Mouse (Mus musculus) fat pad, adult 2 months (tissue): ENCODE data around the gene Olfr1382.
"Not testable (repeated sequence)": the region's sequence is repeated elsewhere in the genome, so short reads cannot be mapped to it uniquely, and the experiment has no call there.

Experiments used
- DNase-seq: peaks from one replicate; pipeline ENCODE4 v3.0.0-alpha.2; 2011; ENCODE audit warnings: low read depth, low spot score; ENCODE audit errors: extremely low read depth

Olfr1382 gene

DNA sequence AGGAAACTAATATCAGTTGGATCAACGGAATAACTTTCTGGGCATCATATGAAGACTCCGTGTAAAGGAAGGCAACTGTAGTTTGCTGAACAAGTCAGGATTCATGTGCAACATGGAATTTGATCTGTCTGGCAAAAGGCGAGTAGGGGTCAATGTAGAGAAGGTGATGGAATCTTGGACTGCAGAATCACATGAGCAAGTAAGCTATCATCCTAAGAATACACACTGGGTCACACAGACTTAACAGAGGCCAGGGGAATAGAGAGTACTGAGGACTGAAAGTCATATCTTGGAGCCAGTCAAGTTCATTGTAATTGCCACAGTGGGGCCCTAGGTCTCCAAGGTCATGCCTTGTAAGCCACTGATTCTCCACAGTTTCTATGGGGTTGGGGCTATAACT, at the start of gene Olfr1382:
Gene Olfr1382 (plus strand): TSS at position 301 of the 400 bp plus-strand sequence.
- no peak for DNase-seq

DNA sequence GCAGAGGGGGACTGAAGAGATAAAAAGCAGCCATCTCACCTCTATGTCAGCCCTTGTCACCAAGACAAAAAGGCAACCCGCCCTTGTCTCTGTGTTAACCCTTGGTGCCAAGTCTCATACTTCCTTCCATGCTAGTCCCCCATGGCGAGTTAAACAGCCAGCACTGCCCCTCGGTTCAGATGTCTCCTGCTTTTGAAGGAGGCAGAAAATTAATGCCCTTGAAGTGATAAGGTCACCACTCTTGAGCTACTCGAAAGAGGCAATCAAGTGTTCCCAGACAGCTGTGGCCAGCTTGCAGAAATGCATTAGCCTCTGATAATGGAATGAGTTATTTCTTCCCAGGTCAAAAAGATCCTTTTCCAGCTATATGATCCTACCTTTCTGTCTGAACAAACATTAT, 42.1 kb upstream of the Olfr1382 start:
- no peak for DNase-seq

DNA sequence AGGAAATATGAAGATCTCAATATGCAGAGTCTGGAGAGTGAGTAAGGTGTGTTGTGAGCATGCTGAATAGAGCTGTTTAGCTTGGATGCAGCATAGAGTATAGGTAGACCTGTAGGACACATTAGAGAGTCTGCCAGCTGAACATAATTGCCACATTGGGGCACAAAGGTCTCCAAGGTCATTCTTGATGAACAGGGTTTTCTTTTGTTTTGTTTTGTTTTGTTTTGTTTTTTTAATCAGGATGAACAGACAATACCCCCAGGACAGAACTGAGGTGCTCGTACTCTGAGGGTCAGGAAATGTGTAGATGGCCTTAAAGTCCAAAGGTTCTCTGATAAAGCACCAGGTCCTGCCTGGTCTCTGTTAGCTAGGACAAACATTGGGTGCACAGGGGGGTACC, 39.3 kb upstream of the Olfr1382 start, which contains the start of gene Olfr1385:
Gene Olfr1385 (plus strand): TSS at position 301 of the 400 bp plus-strand sequence.
- not testable (repeated sequence) for DNase-seq

DNA sequence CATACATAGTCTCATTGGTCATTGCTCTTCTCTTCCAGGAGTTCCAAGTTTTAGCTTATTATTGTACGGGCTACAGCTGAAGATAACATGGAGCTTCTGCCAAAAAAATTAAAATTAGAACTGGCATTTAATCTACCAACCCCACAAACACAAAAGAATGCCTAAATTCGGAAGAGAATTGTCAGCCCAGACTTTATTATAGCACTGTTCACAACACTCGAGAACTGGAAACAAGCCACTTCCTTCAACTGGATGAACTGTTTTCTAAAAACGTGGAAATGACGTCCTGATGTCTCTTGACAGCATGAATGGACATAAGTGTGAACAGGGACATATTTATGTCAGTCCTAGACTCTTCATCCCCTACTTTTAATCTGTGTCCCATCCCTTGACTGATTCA, 10.0 kb upstream of the Olfr1382 start:
- no peak for DNase-seq

DNA sequence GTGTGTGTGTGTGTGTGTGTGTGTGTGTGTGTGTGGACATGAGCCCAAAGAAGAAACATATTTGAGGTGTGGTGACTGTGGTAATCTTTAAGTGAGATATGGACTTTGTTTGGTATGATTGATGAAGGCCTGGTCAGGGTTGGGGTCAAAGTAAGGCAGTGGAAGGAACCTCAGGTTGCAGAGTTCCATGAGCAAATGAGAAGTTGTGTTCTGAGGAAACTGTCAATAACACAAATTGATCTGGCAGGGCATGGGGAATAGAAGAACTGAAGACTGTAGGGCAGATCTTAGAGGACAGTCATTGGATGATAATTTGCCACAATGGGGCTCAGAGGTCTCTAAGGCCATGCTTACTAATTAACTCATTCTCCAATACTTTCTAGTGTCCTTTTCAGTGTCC, 8.7 kb upstream of the Olfr1382 start, which contains the start of gene Olfr1383:
Gene Olfr1383 (plus strand): TSS at position 301 of the 400 bp plus-strand sequence.
- no peak for DNase-seq

DNA sequence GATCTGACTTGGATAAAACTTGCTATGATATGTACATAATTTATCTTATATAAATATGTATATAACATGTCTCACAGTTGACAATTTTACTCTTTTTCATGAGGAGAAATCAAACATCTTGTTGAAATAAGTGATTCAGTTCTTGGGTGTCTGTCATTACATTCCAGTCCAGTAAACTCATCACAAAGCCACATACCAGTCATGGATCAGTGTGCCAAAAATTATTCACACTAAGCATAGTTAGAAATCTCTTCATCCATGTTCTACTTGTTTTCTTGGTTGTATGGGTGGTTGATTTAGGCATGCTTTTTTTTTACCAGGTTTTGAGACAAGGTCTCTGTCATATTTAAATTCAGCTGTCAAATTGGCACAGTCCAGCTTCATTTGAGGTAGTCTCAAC, 4.7 kb downstream of the Olfr1382 start:
- no peak for DNase-seq

DNA sequence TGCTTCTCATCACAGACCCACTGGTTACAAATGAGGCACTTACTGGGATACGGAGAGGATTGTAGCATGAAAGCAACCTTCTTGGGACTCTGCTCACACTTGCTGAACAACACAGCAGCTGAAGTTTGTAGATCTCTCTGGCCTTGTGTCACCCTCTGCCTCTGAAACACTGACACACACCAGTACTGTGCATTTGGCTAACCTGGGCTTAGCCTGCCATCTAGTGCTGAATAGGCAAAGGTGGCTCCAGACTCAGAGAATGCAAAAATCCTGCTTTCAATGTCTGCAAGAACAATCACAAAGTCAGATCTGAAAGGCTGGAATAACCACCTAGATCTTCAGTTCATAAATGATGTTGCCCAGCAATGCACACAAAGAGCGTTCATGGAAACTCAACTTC, 8.6 kb downstream of the Olfr1382 start:
- not testable (repeated sequence) for DNase-seq

DNA sequence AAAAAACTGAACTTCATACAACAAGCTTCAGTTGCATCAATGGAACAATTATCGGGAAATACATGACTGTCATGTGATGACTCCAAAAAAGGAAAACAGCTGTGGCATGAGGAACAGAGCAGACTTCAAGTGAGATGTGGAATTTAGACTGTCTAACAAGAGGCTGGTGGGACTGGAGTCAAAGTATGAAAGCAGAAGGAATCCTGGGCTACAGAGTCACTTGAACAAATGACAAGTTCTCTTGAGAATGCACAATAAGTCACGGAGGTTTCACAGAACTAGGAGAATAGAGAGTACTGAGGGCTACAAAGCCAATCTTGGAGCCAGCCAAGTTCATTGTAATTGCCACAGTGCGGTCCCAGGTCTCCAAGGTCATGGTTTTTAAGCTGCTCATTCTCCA, 15.1 kb downstream of the Olfr1382 start, which contains the start of gene Olfr1381:
Gene Olfr1381 (plus strand): TSS at position 301 of the 400 bp plus-strand sequence.
- not testable (repeated sequence) for DNase-seq

DNA sequence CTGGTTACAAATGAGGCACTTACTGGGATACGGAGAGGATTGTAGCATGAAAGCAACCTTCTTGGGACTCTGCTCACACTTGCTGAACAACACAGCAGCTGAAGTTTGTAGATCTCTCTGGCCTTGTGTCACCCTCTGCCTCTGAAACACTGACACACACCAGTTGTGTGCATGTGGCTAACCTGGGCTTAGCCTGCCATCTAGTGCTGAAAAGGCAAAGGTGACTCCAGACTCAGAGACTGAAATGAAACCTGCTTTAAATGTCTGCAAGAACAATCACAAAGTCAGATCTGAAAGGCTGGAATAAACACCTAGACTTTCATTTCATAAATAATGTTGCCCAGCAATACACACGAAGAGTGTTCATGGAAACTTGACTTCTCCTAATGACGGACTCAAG, 26.0 kb downstream of the Olfr1382 start:
- DNase-seq: not testable (repeated sequence)

DNA sequence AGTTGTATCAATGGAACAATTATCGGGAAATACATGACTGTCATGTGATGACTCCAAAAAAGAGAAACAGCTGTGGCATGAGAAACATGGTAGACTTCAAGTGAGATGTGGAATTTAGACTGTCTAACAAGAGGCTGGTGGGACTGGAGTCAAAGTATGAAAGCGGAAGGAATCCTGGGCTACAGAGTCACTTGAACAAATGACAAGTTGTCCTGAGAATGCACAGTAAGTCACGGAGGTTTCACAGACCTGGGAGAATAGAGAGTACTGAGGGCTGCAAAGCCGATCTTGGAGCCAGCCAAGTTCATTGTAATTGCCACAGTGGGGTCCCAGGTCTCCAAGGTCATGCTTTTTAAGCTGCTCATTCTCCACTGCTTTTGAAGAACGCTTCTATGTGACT, 28.5 kb downstream of the Olfr1382 start, which contains the start of gene Olfr1380:
Gene Olfr1380 (plus strand): TSS at position 301 of the 400 bp plus-strand sequence.
- DNase-seq: not testable (repeated sequence)

DNA sequence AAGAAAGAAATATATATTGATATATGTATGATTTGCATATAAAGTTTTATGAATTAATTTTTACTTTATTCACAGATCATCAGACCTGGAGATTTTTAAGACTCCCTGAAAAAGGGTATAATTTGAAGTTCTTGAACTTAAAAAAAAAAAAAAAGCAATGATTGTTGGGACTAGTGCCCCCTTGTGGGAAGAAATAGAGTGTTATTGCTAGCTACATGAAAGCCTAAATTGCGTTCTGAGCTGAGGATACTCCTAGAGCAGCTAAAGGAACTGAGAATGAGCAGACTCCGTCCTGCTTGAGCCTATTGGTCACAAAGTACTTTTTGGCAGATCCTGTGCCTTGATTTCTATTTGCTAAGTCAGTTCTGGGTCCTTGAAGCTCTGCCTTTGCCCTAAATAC, 47.0 kb downstream of the Olfr1382 start:
- DNase-seq: not testable (repeated sequence)

DNA sequence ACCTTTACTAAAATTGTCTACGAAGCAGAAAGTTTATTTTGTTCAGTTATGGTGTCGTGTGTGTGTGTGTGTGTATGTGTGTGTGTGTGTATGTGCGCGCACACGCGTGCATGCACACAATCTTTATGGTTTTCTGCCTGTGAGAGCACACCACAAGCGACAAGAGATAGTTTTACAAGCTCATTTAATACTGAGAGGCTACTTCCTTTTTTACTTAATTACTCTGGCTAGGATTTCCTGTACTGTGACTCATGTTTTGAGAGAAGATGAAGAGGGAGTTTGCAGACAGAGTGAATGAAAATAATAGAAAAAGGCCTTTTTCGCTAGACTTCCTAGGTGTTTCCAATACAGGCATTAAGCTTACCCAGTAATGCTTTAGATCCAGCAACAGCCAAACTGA, 52.4 kb downstream of the Olfr1382 start:
- not testable (repeated sequence) for DNase-seq
